Mouse (Mus musculus): ENCODE measurements around the gene Mef2d.

DNA sequence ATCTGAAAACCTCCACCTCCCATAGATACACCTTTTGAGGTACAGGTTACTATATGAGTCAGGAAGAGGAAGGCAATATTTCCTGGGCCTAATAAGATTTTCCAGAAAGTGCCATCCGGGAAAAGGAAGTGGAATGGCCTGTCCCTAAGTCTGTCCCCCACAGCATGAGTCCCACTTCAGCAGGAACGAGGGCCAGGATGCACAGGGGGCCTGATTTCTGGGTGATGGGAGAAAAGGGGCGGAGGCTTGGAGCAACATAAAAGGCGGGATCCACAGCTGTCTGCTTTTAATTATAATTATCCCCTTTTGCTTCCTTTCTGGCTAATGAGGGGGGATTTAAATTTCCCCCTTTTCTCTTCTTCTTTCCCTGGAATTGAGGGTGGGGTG lies 63.0 kb downstream of the Mef2d start:
- TF ChIP-seq POLR2A (IDR thresholded peaks at IDR 0.05; ENCODE audit: borderline replicate concordance, control insufficient read depth, low read depth, low read length), result no peak
- TF ChIP-seq CTCF (IDR thresholded peaks at IDR 0.05; ENCODE audit: control insufficient read depth, insufficient read depth, low read length), result no peak

Measured in bone marrow, adult 2 months (tissue).